Mouse (Mus musculus) naive thymus-derived CD4-positive, alpha-beta T cell, adult 5 months (primary cell): ENCODE results near the gene 4930467E23Rik. TPM values are rescaled to one million over a fixed set of nuclear protein-coding genes. Genes with fewer than 3 reads are reported as not detected.

ENCODE experiments used
- polyA plus RNA-seq: library from polyadenylated mRNA; unstranded; fragments of 100-300 nt; shearing (Covaris generic); gene quantifications from one replicate; pipeline ENCODE4 v1.2.1, GENCODE M21; 2017

4930467E23Rik gene
- polyA plus RNA-seq = not detected

DNA sequence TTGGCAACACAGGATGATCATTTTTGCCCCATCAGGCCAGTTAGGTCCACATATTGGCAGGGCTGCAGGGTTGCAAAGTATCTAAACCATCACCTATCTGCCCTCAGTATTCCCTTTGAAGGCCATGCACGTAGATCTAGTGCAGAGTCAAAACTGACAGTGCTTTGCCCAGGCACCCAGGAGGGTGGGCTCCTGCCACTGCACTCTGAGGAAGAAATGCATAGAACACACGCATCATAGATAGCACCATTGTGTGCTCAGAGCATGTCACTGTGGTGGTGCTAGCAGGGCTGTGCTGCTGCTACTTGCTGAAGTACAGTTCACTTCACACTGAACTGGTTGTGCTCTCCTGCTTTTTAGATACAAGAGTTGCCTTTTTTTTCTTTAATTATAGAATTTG lies at the start of gene 4930467E23Rik:
TSS of gene 4930467E23Rik (plus strand) at position 301 of the 400 bp plus-strand sequence.

Other genes with a start within 250 kb of the 4930467E23Rik start
- not detected for gene Defb7, start 234.5 kb upstream of the 4930467E23Rik start, polyA plus RNA-seq
- not detected for gene Gm31371, start 173.8 kb downstream of the 4930467E23Rik start, polyA plus RNA-seq